Mouse (Mus musculus): ENCODE results near the gene Sh3gl2.

- no peak for TF ChIP-seq CTCF (IDR thresholded peaks at IDR 0.05; ENCODE audit: low read depth, low read length)
- TF ChIP-seq GATA1 (IDR thresholded peaks at IDR 0.05; ENCODE audit: borderline replicate concordance, low read length) = no peak
- no peak for TF ChIP-seq POLR2AphosphoS5 (IDR thresholded peaks at IDR 0.05; ENCODE audit: insufficient replicate concordance, low read depth, low read length)
Measured at GRCm38 (mm10) chr4:85262606-85263005, 57.7 kb downstream of the Sh3gl2 start.
